Mouse (Mus musculus): Measurements from ENCODE around the gene Cpeb3. TPM values are rescaled to one million over a fixed set of nuclear protein-coding genes. Genes with fewer than 3 reads are reported as not detected.
"Not testable (repeated sequence)": the region's sequence is repeated elsewhere in the genome, so short reads cannot be mapped to it uniquely, and the experiment has no call there.

The Cpeb3 gene
- polyA plus RNA-seq, 1 experiment from 2014 or later: 10.4 TPM

DNA sequence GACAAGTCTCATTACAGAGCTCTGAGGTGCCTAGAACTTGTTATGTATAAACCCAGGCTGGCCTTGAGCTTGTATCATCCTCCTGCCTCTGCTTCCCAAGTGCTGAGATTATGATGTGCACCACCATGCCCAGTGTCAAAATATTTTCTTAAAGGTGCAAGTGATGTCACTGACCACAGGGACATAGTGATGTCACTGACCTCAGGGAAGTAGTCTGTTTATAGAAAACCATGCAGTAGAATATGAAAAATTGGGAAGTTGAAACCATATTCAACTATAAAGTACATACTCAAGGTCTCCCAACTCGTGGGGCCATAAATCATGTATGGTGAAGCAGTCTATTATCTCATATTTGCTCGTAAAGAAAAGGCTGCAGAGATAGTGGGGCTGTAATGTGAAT is 71.3 kb downstream of the Cpeb3 start:
- no peaks in the 10 kb centered on the region for H3K9me3 ChIP-seq (ENCODE audit: control insufficient read depth, low read length)
- no peak overlapping the region for H3K4me2 ChIP-seq (ENCODE audit: low read length)
- H3K4me1 ChIP-seq (ENCODE audit: control insufficient read depth, insufficient read depth, low read depth, low read length): no peaks in the 10 kb centered on the region
- no peak overlapping the region for H3K4me3 ChIP-seq (ENCODE audit: low read length)
- H3K27me3 ChIP-seq (replicated peaks; ENCODE audit: control insufficient read depth, insufficient read depth, low read length): no peaks in the 10 kb centered on the region
- no peak overlapping the region for H3K27ac ChIP-seq (ENCODE audit: low read depth, low read length)
- WGBS: 56% methylated on average over 2 of the region's 2 CpGs
- H3K9ac ChIP-seq (ENCODE audit: low read depth, low read length): no peak overlapping the region
- H3K36me3 ChIP-seq (ENCODE audit: control insufficient read depth, insufficient read depth, low read length): no peaks in the 10 kb centered on the region
- ATAC-seq: no peak

DNA sequence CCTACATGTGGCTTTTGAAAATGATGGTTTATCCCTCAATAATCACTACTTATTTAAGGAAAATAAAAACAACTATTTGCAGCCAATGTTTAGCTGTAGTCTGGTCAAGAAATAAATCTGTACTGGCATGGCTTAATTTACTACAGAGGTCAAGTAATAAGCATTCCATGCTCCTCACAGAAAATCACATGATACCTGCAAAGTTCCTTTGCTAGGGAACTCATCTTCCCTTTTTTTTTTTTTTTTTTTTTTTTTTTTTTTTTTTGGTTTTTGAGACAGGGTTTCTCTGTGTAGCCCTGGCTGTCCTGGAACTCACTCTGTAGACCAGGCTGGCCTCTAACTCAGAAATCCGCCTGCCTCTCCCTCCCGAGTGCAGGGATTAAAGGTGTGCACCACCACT is 72.9 kb downstream of the Cpeb3 start:
- not testable (repeated sequence) for H3K9me3 ChIP-seq (ENCODE audit: control insufficient read depth, low read length); H3K9ac ChIP-seq (ENCODE audit: low read depth, low read length); H3K27ac ChIP-seq (ENCODE audit: low read depth, low read length); H3K4me1 ChIP-seq (ENCODE audit: control insufficient read depth, insufficient read depth, low read depth, low read length); H3K36me3 ChIP-seq (ENCODE audit: control insufficient read depth, insufficient read depth, low read length); H3K4me3 ChIP-seq (ENCODE audit: low read length); ATAC-seq; H3K4me2 ChIP-seq (ENCODE audit: low read length); H3K27me3 ChIP-seq (replicated peaks; ENCODE audit: control insufficient read depth, insufficient read depth, low read length)
- 88% methylated on average over 2 of the region's 2 CpGs for WGBS

DNA sequence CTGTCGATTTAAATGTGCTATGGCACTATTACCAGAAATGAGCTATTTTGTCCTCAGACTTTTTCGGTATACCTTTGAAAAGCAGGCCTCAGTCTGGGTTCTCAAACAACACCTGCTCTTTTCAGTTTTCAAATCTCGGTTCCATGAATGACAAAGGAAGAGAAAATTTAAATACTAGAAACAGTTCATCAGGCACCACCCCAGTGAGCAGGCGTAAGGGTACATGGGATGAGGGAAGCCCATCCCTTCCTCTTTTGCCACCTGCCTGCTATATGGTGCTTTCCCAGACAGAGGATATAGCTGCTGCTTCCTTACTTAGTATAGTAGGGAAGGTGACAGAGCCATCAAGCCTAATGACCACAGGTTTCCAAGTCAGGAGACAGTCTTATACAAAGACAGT is 74.7 kb downstream of the Cpeb3 start:
- no peaks in the 10 kb centered on the region for H3K36me3 ChIP-seq (ENCODE audit: control insufficient read depth, insufficient read depth, low read length)
- WGBS: 86% methylated on average over 4 of the region's 4 CpGs
- ATAC-seq: no peak
- H3K4me3 ChIP-seq (ENCODE audit: low read length): no peak overlapping the region
- no peak overlapping the region for H3K4me2 ChIP-seq (ENCODE audit: low read length)
- no peak overlapping the region for H3K27ac ChIP-seq (ENCODE audit: low read depth, low read length)
- H3K9me3 ChIP-seq (ENCODE audit: control insufficient read depth, low read length): no peaks in the 10 kb centered on the region
- no peaks in the 10 kb centered on the region for H3K4me1 ChIP-seq (ENCODE audit: control insufficient read depth, insufficient read depth, low read depth, low read length)
- H3K9ac ChIP-seq (ENCODE audit: low read depth, low read length): no peak overlapping the region
- H3K27me3 ChIP-seq (replicated peaks; ENCODE audit: control insufficient read depth, insufficient read depth, low read length): no peaks in the 10 kb centered on the region

GRCm38 (mm10) chr19:37131660-37132059 is 76.7 kb downstream of the Cpeb3 start:
- Histone ChIP-seq H3K9me3 (ENCODE audit: control insufficient read depth, low read length) (no peaks in the 10 kb centered on the region), H3K4me2 (ENCODE audit: low read length) (no peak overlapping the region), H3K27me3 (replicated peaks; ENCODE audit: control insufficient read depth, insufficient read depth, low read length) (no peaks in the 10 kb centered on the region), H3K27ac (ENCODE audit: low read depth, low read length) (no peak overlapping the region), H3K36me3 (ENCODE audit: control insufficient read depth, insufficient read depth, low read length) (no peaks in the 10 kb centered on the region), H3K4me3 (ENCODE audit: low read length) (no peak overlapping the region), H3K4me1 (ENCODE audit: control insufficient read depth, insufficient read depth, low read depth, low read length) (no peaks in the 10 kb centered on the region), H3K9ac (ENCODE audit: low read depth, low read length) (no peak overlapping the region)
- ATAC-seq: no peak
- WGBS: 79% methylated on average over 1 of the region's 1 CpGs

- Histone ChIP-seq H3K27ac (ENCODE audit: low read depth, low read length) (no peak overlapping the region), H3K4me2 (ENCODE audit: low read length) (no peak overlapping the region), H3K9me3 (ENCODE audit: control insufficient read depth, low read length) (no peaks in the 10 kb centered on the region), H3K27me3 (replicated peaks; ENCODE audit: control insufficient read depth, insufficient read depth, low read length) (no peaks in the 10 kb centered on the region), H3K36me3 (ENCODE audit: control insufficient read depth, insufficient read depth, low read length) (no peaks in the 10 kb centered on the region; the same call in 1 of the 2 replicates), H3K4me1 (ENCODE audit: control insufficient read depth, insufficient read depth, low read depth, low read length) (no peaks in the 10 kb centered on the region), H3K9ac (ENCODE audit: low read depth, low read length) (no peak overlapping the region), H3K4me3 (ENCODE audit: low read length) (no peak overlapping the region)
- WGBS: 96% methylated on average over 4 of the region's 4 CpGs
- ATAC-seq: no peak
These were observed 79.9 kb downstream of the Cpeb3 start for GRCm38 (mm10) chr19:37128461-37128860.

DNA sequence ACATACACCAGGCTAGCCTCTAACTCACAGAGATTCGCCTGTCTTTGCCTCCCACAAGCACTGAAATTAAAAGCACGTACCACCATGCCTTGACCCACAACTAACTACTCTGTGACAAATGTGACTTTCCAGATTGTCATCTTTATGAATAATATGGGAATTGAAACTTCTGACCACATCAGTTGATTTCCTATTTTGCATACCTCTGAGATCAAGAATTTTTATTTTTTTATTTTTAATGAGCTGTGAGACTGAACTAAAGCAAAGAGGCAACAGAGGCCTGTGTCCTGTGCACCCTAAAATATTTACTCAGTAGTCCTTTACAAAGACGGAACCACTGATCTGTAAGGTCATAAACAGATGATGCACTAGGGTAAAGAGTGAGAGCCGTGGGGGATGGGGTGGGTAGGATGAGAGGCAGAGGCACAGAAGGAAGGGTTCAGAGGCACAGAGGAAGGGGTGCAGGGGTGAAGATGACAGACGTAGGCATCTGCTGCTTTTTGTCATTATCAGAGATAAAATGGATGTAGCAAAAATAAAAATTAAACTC is 81.3 kb downstream of the Cpeb3 start:
- no peak overlapping the region for H3K4me2 ChIP-seq (ENCODE audit: low read length)
- no peak for ATAC-seq
- H3K9ac ChIP-seq (ENCODE audit: low read depth, low read length): no peak overlapping the region
- 83% methylated on average over 5 of the region's 5 CpGs for WGBS
- no peaks in the 10 kb centered on the region; the same call in 1 of the 2 replicates for H3K36me3 ChIP-seq (ENCODE audit: control insufficient read depth, insufficient read depth, low read length)
- H3K9me3 ChIP-seq (ENCODE audit: control insufficient read depth, low read length): no peaks in the 10 kb centered on the region
- H3K27me3 ChIP-seq (replicated peaks; ENCODE audit: control insufficient read depth, insufficient read depth, low read length): no peaks in the 10 kb centered on the region
- no peak overlapping the region for H3K27ac ChIP-seq (ENCODE audit: low read depth, low read length)
- no peaks in the 10 kb centered on the region for H3K4me1 ChIP-seq (ENCODE audit: control insufficient read depth, insufficient read depth, low read depth, low read length)
- no peak overlapping the region for H3K4me3 ChIP-seq (ENCODE audit: low read length)

DNA sequence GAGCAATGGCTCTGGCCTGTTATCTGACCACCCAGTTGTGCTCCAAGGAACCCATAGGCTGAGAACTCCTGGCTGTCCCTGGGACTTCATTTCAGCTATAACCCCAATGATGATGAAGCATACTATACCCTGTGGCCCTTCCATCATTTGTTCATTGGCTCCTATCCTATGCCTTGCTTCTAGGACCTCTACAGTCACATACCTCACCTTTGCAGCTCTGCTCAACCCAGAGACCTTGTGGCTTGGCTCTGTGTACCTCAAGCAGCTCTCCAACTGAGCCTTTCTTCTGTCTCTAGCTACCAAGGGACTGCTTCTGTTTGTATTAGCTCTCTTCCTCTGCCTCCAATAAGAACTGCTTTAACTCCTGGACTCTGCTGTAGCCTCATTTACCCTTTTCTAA is 83.4 kb downstream of the Cpeb3 start:
- Histone ChIP-seq H3K4me1 (ENCODE audit: control insufficient read depth, insufficient read depth, low read depth, low read length) (no peaks in the 10 kb centered on the region), H3K9ac (ENCODE audit: low read depth, low read length) (no peak overlapping the region), H3K9me3 (ENCODE audit: control insufficient read depth, low read length) (no peaks in the 10 kb centered on the region), H3K27ac (ENCODE audit: low read depth, low read length) (no peak overlapping the region), H3K27me3 (replicated peaks; ENCODE audit: control insufficient read depth, insufficient read depth, low read length) (no peaks in the 10 kb centered on the region), H3K36me3 (ENCODE audit: control insufficient read depth, insufficient read depth, low read length) (no peaks in the 10 kb centered on the region; the same call in 1 of the 2 replicates), H3K4me3 (ENCODE audit: low read length) (no peak overlapping the region), H3K4me2 (ENCODE audit: low read length) (no peak overlapping the region)
- ATAC-seq: no peak

DNA sequence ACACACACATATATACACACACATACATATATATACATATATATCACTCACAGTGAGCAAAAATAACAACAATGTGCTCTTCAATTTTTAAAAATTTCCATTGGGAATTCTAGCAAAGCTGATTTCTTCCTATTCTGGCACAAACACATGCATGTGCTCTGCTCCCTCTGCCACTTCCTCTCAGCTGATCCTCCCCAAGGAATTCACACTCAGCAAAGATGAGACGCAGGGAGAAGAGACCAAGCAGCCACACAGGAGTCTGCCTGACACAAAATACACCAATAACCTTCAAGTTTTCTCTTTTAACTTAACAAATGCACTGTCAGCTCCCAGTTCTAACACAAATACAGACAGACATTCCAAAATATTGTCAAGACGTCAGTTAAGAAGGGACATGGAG is 89.1 kb downstream of the Cpeb3 start:
- no peak overlapping the region for H3K9ac ChIP-seq (ENCODE audit: low read depth, low read length)
- H3K4me1 ChIP-seq (ENCODE audit: control insufficient read depth, insufficient read depth, low read depth, low read length): no peaks in the 10 kb centered on the region; the same call in 1 of the 2 replicates
- 51% methylated on average over 2 of the region's 2 CpGs for WGBS
- no peak overlapping the region for H3K4me2 ChIP-seq (ENCODE audit: low read length)
- no peaks in the 10 kb centered on the region for H3K9me3 ChIP-seq (ENCODE audit: control insufficient read depth, low read length)
- no peak overlapping the region for H3K27ac ChIP-seq (ENCODE audit: low read depth, low read length)
- no peak overlapping the region for H3K4me3 ChIP-seq (ENCODE audit: low read length)
- ATAC-seq: no peak
- no peaks in the 10 kb centered on the region; the same call in 1 of the 2 replicates for H3K36me3 ChIP-seq (ENCODE audit: control insufficient read depth, insufficient read depth, low read length)
- H3K27me3 ChIP-seq (replicated peaks; ENCODE audit: control insufficient read depth, insufficient read depth, low read length): no peaks in the 10 kb centered on the region

- Histone ChIP-seq H3K4me2 (ENCODE audit: low read length) (no peak overlapping the region), H3K27ac (ENCODE audit: low read depth, low read length) (no peak overlapping the region), H3K4me1 (ENCODE audit: control insufficient read depth, insufficient read depth, low read depth, low read length) (no peaks in the 10 kb centered on the region; the same call in 1 of the 2 replicates), H3K4me3 (ENCODE audit: low read length) (no peak overlapping the region), H3K9ac (ENCODE audit: low read depth, low read length) (no peak overlapping the region), H3K36me3 (ENCODE audit: control insufficient read depth, insufficient read depth, low read length) (no peaks in the 10 kb centered on the region), H3K9me3 (ENCODE audit: control insufficient read depth, low read length) (no peaks in the 10 kb centered on the region), H3K27me3 (replicated peaks; ENCODE audit: control insufficient read depth, insufficient read depth, low read length) (no peaks in the 10 kb centered on the region)
- WGBS: 81% methylated on average over 1 of the region's 1 CpGs
- ATAC-seq: no peak
These were observed 92.6 kb downstream of the Cpeb3 start for GRCm38 (mm10) chr19:37115824-37116223.

DNA sequence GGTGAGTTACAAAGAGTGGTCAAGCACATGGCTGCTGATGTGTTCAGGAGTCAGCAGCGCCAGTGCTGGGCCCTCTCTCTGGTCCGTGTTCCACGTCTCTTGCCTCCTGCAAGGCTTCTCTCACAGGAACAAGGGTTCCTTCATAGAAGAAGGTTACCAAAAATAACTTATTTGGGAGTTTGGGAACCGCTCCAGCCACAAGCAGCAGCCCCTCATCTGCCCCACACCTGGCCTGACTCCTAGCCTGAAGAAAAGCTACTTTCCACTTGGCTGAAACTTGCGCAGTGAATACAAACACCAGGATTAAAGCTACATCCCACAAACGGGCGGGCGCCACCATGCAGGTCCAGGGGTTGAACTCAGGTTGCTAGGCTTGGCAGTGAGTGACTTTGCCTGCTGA is 93.0 kb downstream of the Cpeb3 start:
- no peaks in the 10 kb centered on the region for H3K9me3 ChIP-seq (ENCODE audit: control insufficient read depth, low read length)
- H3K27ac ChIP-seq (ENCODE audit: low read depth, low read length): no peak overlapping the region
- no peak overlapping the region for H3K4me3 ChIP-seq (ENCODE audit: low read length)
- no peaks in the 10 kb centered on the region for H3K36me3 ChIP-seq (ENCODE audit: control insufficient read depth, insufficient read depth, low read length)
- WGBS: 88% methylated on average over 8 of the region's 8 CpGs
- H3K4me1 ChIP-seq (ENCODE audit: control insufficient read depth, insufficient read depth, low read depth, low read length): no peaks in the 10 kb centered on the region; the same call in 1 of the 2 replicates
- H3K4me2 ChIP-seq (ENCODE audit: low read length): no peak overlapping the region
- H3K9ac ChIP-seq (ENCODE audit: low read depth, low read length): no peak overlapping the region
- no peaks in the 10 kb centered on the region for H3K27me3 ChIP-seq (replicated peaks; ENCODE audit: control insufficient read depth, insufficient read depth, low read length)
- no peak for ATAC-seq

All from hindbrain, embryonic 16.5 days (tissue).